Mouse (Mus musculus) heart, adult 2 months (tissue): ENCODE measurements at regions not wholly inside any gene's neighbourhood (a gene's known extent, or its start where the extent isn't known, plus 50 kb on each side); places are given as distances from the start of the nearest gene placed in this dataset.
A peak's percentile ranks its signal among the peaks of the same experiment; 100 is the strongest.

Experiments used
- DNase-seq, 2 experiments: peaks; one replicate each; pipeline ENCODE4 v3.0.0; 2021
- H3K27ac ChIP-seq: fragments of 200-600 bp; 2 replicates; pipeline ENCODE4 v1.8.1; 2022
- H3K27me3 ChIP-seq: fragments of 200-500 bp; 2 replicates; pipeline ENCODE4 v1.6.1; 2012; ENCODE audit warnings: mild to moderate bottlenecking, low read length, inconsistent platforms, mixed read lengths; ENCODE audit not compliant: control insufficient read depth, insufficient read depth
- H3K36me3 ChIP-seq: fragments of 200-500 bp; 2 replicates; pipeline ENCODE4 v1.6.1; 2012; ENCODE audit warnings: low read length, inconsistent platforms; ENCODE audit not compliant: control insufficient read depth, insufficient read depth
- H3K4me1 ChIP-seq: fragments of 200-500 bp; 2 replicates; pipeline ENCODE4 v1.6.1; 2011; ENCODE audit warnings: low read length; ENCODE audit not compliant: control insufficient read depth, insufficient read depth
- H3K4me3 ChIP-seq: fragments of 200-600 bp; 2 replicates; pipeline ENCODE4 v1.8.1; 2022
- H3K79me2 ChIP-seq: fragments of 200-500 bp; replicated peaks from 2 replicates; pipeline ENCODE4 v1.6.1; 2012; ENCODE audit warnings: mild to moderate bottlenecking, inconsistent platforms, low read length, moderate library complexity, mixed read lengths; ENCODE audit not compliant: control insufficient read depth, insufficient read depth
- H3K9ac ChIP-seq: fragments of 200-500 bp; 2 replicates; pipeline ENCODE4 v1.6.1; 2012; ENCODE audit warnings: low read depth, mild to moderate bottlenecking, control low read depth, inconsistent platforms, low read length, mixed read lengths
- CTCF ChIP-seq: fragments of 200-600 bp; IDR thresholded peaks from 2 replicates; pipeline ENCODE4 v1.8.1; 2022; ENCODE audit warnings: antibody characterized with exemption, mild to moderate bottlenecking, moderate library complexity
- EP300 ChIP-seq: fragments of 200-500 bp; IDR thresholded peaks from 2 replicates; pipeline ENCODE4 v1.6.1; 2011; ENCODE audit warnings: low read depth, low read length, control low read depth; ENCODE audit not compliant: insufficient read depth
- POLR2A ChIP-seq: fragments of 200-500 bp; IDR thresholded peaks from 2 replicates; pipeline ENCODE4 v1.6.1; 2011; ENCODE audit warnings: mild to moderate bottlenecking, low read depth, low read length, control low read depth; ENCODE audit not compliant: insufficient read depth
- WGBS: fragments of 180-500 bp; shearing (Covaris S2); methylation state at CpG from one replicate; pipeline ENCODE4 v1.1.7; 2018; 5-methylcytosine and 5-hydroxymethylcytosine counted together
- intact Hi-C: fragments of 180-260 bp; cut with DNase I; formaldehyde crosslinking; loops from one replicate; pipeline ENCODE4 v1.15.1; 2025

DNA sequence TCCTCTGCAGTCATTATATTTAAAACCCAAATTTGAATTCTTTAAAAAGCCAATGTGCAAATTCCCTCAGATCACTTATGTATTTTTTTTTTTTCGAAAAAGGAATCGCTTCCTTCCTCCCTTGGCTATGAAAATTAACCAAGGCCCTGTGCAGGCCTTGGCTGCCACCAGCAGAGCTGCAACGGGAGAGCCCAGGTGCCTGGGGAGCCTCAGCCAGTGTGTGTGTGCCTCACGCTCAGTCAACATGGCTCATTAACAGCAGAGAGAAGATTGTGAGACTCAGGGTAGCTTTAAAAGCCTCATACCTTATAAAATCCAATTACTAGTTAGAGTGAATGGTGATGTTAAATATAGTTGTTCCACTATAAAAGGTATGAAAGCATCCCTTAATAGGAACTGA, 148.6 kb downstream of the Mex3b start:
- H3K36me3 ChIP-seq = no peaks in the 10 kb centered on the region
- no peaks in the 10 kb centered on the region for H3K4me1 ChIP-seq
- H3K79me2 ChIP-seq = no peaks in the 10 kb centered on the region
- no peaks in the 10 kb centered on the region for H3K27me3 ChIP-seq
- no peak for DNase-seq
- 67% methylated on average over 4 of the region's 4 CpGs for WGBS
- intact Hi-C loops = no loop called here
- no peak overlapping the region for H3K27ac ChIP-seq
- no peak overlapping the region for H3K4me3 ChIP-seq
- TF ChIP-seq CTCF (no peak), POLR2A (no peak), EP300 (no peak)
- no peak overlapping the region for H3K9ac ChIP-seq

GRCm38 (mm10) chr7:83016566-83016965, 149.4 kb downstream of the Mex3b start:
- Histone ChIP-seq H3K9ac (no peak overlapping the region), H3K4me1 (no peaks in the 10 kb centered on the region), H3K4me3 (no peak overlapping the region), H3K36me3 (no peaks in the 10 kb centered on the region), H3K27ac (no peak overlapping the region), H3K79me2 (no peaks in the 10 kb centered on the region), H3K27me3 (no peaks in the 10 kb centered on the region)
- intact Hi-C loops = no loop called here
- DNase-seq = no peak
- WGBS = 27% methylated on average over 4 of the region's 4 CpGs
- TF ChIP-seq EP300 (no peak), POLR2A (no peak)

DNA sequence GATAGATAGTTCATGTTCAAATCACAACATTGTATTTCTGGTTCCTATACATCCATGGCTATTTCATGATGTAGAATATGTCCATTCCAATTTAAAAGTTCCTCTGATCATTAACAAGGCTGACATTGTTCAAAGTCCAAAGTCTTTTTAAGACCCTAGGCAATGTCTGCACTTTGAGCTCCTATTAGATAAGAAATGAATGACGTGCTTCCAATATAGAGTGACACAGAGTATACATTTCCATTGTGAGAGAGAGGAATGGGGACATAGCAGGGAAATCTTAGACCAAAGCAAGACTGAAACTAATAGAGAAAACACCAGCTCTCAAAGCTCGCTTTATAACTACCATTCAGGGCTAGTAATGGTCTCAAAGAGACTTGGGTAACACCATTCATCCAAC, 153.5 kb downstream of the Mex3b start:
- WGBS = 83% methylated on average over 2 of the region's 2 CpGs
- H3K79me2 ChIP-seq = no peaks in the 10 kb centered on the region
- H3K36me3 ChIP-seq = no peaks in the 10 kb centered on the region
- no peak overlapping the region for H3K9ac ChIP-seq
- no peaks in the 10 kb centered on the region for H3K4me1 ChIP-seq
- H3K4me3 ChIP-seq = no peak overlapping the region
- TF ChIP-seq EP300 (no peak), POLR2A (no peak), CTCF (no peak)
- no peak for DNase-seq
- no peak overlapping the region for H3K27ac ChIP-seq
- intact Hi-C loops = no loop called here
- H3K27me3 ChIP-seq = no peaks in the 10 kb centered on the region

DNA sequence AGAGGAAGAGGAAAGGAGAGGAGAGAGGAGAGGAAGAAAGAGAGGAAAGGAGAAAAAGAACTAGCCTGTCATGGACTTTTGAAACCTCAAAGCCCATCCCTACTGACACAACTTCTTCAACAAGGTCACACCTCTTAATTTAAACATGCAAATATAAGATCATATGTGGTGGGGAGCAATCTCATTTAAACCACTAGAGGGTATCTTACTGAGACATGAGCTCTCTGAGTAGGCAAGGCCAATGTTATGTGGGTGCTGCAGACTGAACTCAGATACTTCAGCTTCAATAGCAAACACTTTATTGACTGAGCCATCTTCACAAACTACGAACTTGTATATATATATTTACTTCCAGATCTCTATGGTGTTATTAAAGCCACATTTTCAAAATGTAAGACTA, 156.9 kb downstream of the Mex3b start:
- TF ChIP-seq CTCF (0 out of 2 replicates have a peak, but pooled peaks have one; percentile 5), EP300 (no peak)
- 78% methylated on average over 1 of the region's 1 CpGs for WGBS

GRCm38 (mm10) chr7:83031101-83031500, 164.0 kb downstream of the Mex3b start:
- Histone ChIP-seq H3K79me2 (no peaks in the 10 kb centered on the region), H3K27ac (no peak overlapping the region), H3K4me3 (no peak overlapping the region), H3K36me3 (no peaks in the 10 kb centered on the region), H3K27me3 (no peaks in the 10 kb centered on the region), H3K9ac (no peak overlapping the region), H3K4me1 (no peaks in the 10 kb centered on the region)
- DNase-seq = no peak
- WGBS = 46% methylated on average over 2 of the region's 2 CpGs
- intact Hi-C loops = no loop called here
- TF ChIP-seq CTCF (no peak), POLR2A (no peak), EP300 (no peak)

More for the DNA sequence above, 156.9 kb downstream of the Mex3b start:
- Histone ChIP-seq H3K27me3 (no peaks in the 10 kb centered on the region), H3K36me3 (no peaks in the 10 kb centered on the region), H3K4me3 (no peak overlapping the region), H3K27ac (no peak overlapping the region), H3K9ac (no peak overlapping the region), H3K79me2 (no peaks in the 10 kb centered on the region), H3K4me1 (no peaks in the 10 kb centered on the region)
- intact Hi-C loops = no loop called here
- no peak for DNase-seq

DNA sequence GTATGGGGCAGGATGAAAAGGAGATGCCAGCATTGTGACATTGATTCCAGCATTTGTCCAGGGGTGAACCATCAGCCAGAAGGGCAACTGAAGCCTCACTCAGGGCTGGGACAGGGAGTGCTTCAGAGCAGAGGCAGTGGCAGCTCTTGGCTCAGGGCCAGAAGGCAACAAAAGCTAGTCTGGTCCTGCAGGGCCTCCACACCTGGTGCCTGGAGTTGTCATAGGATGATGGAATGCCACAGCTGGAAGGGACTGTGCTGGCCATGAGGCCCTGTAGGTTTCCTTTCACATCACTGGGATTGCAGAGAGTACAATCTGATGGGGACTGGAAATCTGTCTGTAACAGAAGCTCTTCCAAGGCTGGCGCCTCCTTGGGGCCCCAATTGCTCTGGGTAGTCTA, 164.9 kb downstream of the Mex3b start:
- no peak for TF ChIP-seq CTCF
- Histone ChIP-seq H3K27ac (no peak overlapping the region), H3K4me3 (no peak overlapping the region), H3K36me3 (no peaks in the 10 kb centered on the region), H3K27me3 (no peaks in the 10 kb centered on the region), H3K79me2 (no peaks in the 10 kb centered on the region), H3K9ac (no peak overlapping the region), H3K4me1 (no peaks in the 10 kb centered on the region; the same call in 1 of the 2 replicates)
- intact Hi-C loops = no loop called here
- 96% methylated on average over 1 of the region's 1 CpGs for WGBS
- no peak for DNase-seq

GRCm38 (mm10) chr7:83032924-83033323, 165.8 kb downstream of the Mex3b start:
- H3K27ac ChIP-seq = no peak overlapping the region
- no peaks in the 10 kb centered on the region for H3K36me3 ChIP-seq
- H3K9ac ChIP-seq = no peak overlapping the region
- TF ChIP-seq CTCF (no peak), EP300 (no peak)
- H3K79me2 ChIP-seq = no peaks in the 10 kb centered on the region
- intact Hi-C loops = no loop called here
- no peaks in the 10 kb centered on the region for H3K27me3 ChIP-seq
- peak in 1 of 2 experiments; percentile 4 for DNase-seq
- H3K4me3 ChIP-seq = no peak overlapping the region
- no peaks in the 10 kb centered on the region; the same call in 1 of the 2 replicates for H3K4me1 ChIP-seq
- 88% methylated on average over 2 of the region's 2 CpGs for WGBS
